Mouse (Mus musculus) kidney, embryonic 14.5 days (tissue): ENCODE data around the gene Dmrt3. TPM values are rescaled to one million over a fixed set of nuclear protein-coding genes. Genes with fewer than 3 reads are reported as not detected.

Experiments used
- ATAC-seq: fragments of 200-750 bp; cut with Nextera tagmentation; 2 replicates; pipeline ENCODE4 v1.8.0; 2017; ENCODE audit warnings: moderate number of reproducible peaks, mild to moderate bottlenecking, moderate TSS enrichment, moderate library complexity; ENCODE audit not compliant: low FRiP score, low TSS enrichment
- H3K27ac ChIP-seq: fragments of 300-500 bp; sonication (generic); 2 replicates; pipeline ENCODE4 v1.5.1; 2014; ENCODE audit warnings: low read depth, mild to moderate bottlenecking, low read length, moderate library complexity, mixed read lengths
- H3K27me3 ChIP-seq: fragments of 300-500 bp; sonication (generic); 2 replicates; pipeline ENCODE4 v1.6.1; 2014; ENCODE audit warnings: mild to moderate bottlenecking, low read length; ENCODE audit not compliant: control insufficient read depth, insufficient read depth
- H3K36me3 ChIP-seq: fragments of 300-500 bp; sonication (generic); 2 replicates; pipeline ENCODE4 v1.6.1; 2014; ENCODE audit warnings: low read length, mixed read lengths; ENCODE audit not compliant: control insufficient read depth, insufficient read depth
- H3K4me1 ChIP-seq: fragments of 300-500 bp; sonication (generic); 2 replicates; pipeline ENCODE4 v1.6.1; 2014; ENCODE audit warnings: low read length, mixed read lengths; ENCODE audit not compliant: control insufficient read depth, insufficient read depth
- H3K4me2 ChIP-seq: fragments of 300-500 bp; sonication (generic); replicated peaks from 2 replicates; pipeline ENCODE4 v1.6.1; 2014; ENCODE audit warnings: low read depth, mild to moderate bottlenecking, low read length
- H3K4me3 ChIP-seq: fragments of 300-500 bp; sonication (generic); 2 replicates; pipeline ENCODE4 v1.5.1; 2014; ENCODE audit warnings: mild to moderate bottlenecking, low read length
- H3K9ac ChIP-seq: fragments of 300-500 bp; sonication (generic); 2 replicates; pipeline ENCODE4 v1.6.1; 2014; ENCODE audit warnings: low read depth, mild to moderate bottlenecking, low read length, moderate library complexity
- H3K9me3 ChIP-seq: fragments of 300-500 bp; sonication (generic); 2 replicates; pipeline ENCODE4 v1.6.1; 2016; ENCODE audit warnings: low read length; ENCODE audit not compliant: control insufficient read depth
- whole genome bisulfite sequencing: fragments of 180-500 bp; shearing (Covaris S2); extraction: QIAGEN DNeasy Blood & Tissue Kit; methylation state at CpG from one replicate; pipeline ENCODE4 v1.1.7; 2014; 5-methylcytosine and 5-hydroxymethylcytosine counted together
- polyA plus RNA-seq: library from polyadenylated mRNA; unstranded; fragments of >200 nt; fragmentation: Nextera tagmentation; extraction: Ambion mirVana; gene quantifications from 2 replicates; pipeline ENCODE4 v1.2.1, GENCODE M21; 2014

Gene Dmrt3
- polyA plus RNA-seq, 1 experiment from 2014 or later, result not detected

- no peak overlapping the region for H3K9ac ChIP-seq
- peaks cover 96% of the 10 kb centered on the region for H3K27me3 ChIP-seq
- WGBS, result 2% methylated on average over 17 of the region's 17 CpGs
- H3K4me1 ChIP-seq, result 0 out of 2 replicates have a peak, but pooled peaks cover 4% of the 10 kb centered on the region
- no peaks in the 10 kb centered on the region for H3K9me3 ChIP-seq
- ATAC-seq, result no peak
- no peaks in the 10 kb centered on the region for H3K36me3 ChIP-seq
- H3K4me3 ChIP-seq, result no peak overlapping the region
- no peak overlapping the region for H3K27ac ChIP-seq
- no peak overlapping the region for H3K4me2 ChIP-seq
Observed at GRCm38 (mm10) chr19:25670571-25671285, 60.6 kb downstream of the Dmrt3 start.

GRCm38 (mm10) chr19:25671681-25672080, 61.6 kb downstream of the Dmrt3 start:
- Histone ChIP-seq H3K4me2 (peak overlapping the region; percentile 52), H3K27ac (no peak overlapping the region), H3K9me3 (no peaks in the 10 kb centered on the region), H3K4me1 (0 out of 2 replicates have a peak, but pooled peaks cover 4% of the 10 kb centered on the region), H3K4me3 (peak overlapping the region; percentile 40), H3K9ac (no peak overlapping the region), H3K27me3 (peaks cover 96% of the 10 kb centered on the region), H3K36me3 (no peaks in the 10 kb centered on the region)
- ATAC-seq, result no peak
- WGBS, result under 1% methylated on average over 14 of the region's 14 CpGs

GRCm38 (mm10) chr19:25672101-25672950, 62.2 kb downstream of the Dmrt3 start, which contains the start of gene Dmrt2:
TSS of gene Dmrt2 (plus strand) at chr19:25672411.
- Histone ChIP-seq H3K4me3 (peak within 1 kb of the TSS; percentile 40), H3K9me3 (no peaks in the 10 kb centered on the region), H3K4me1 (0 out of 2 replicates have a peak, but pooled peaks cover 4% of the 10 kb centered on the region), H3K4me2 (peak within 1 kb of the TSS; percentile 59), H3K27ac (no peak within 1 kb of the TSS), H3K36me3 (no peaks in the 10 kb centered on the region), H3K27me3 (peaks cover 96% of the 10 kb centered on the region), H3K9ac (0 out of 2 replicates have a peak within 1 kb of the TSS, but pooled peaks have one; percentile 31)
- peak; percentile 98 for ATAC-seq
- WGBS, result under 1% methylated on average over 44 of the region's 44 CpGs

Other genes starting within 250 kb of the Dmrt3 start
- gene Dmrt1, start 104.7 kb upstream of the Dmrt3 start, polyA plus RNA-seq, result not detected in 2 replicates
- gene Dmrt2, start 62.1 kb downstream of the Dmrt3 start, polyA plus RNA-seq, result 0.66 and 1.2 TPM in 2 replicates